Mouse (Mus musculus) heart, postnatal 0 days (tissue): ENCODE measurements at regions not wholly inside any gene's neighbourhood (a gene's known extent, or its start where the extent isn't known, plus 50 kb on each side); places are given as distances from the start of the nearest gene placed in this dataset.
A peak's percentile ranks its signal among the peaks of the same experiment; 100 is the strongest.

ENCODE experiments used
- ATAC-seq: fragments of 200-750 bp; cut with Nextera tagmentation; 2 replicates; pipeline ENCODE4 v1.8.0; 2017; ENCODE audit warnings: low read depth, moderate number of reproducible peaks, moderate library complexity; ENCODE audit not compliant: insufficient read depth
- DNase-seq: peaks from one replicate; pipeline ENCODE4 v3.0.0-alpha.2; 2016; ENCODE audit warnings: low spot score
- H3K27ac ChIP-seq: fragments of 300-500 bp; sonication (generic); 2 replicates; pipeline ENCODE4 v1.5.1; 2014; ENCODE audit warnings: low read depth, mild to moderate bottlenecking
- H3K27me3 ChIP-seq: fragments of 300-500 bp; sonication (generic); 2 replicates; pipeline ENCODE4 v1.6.1; 2014; ENCODE audit warnings: low read length, mixed read lengths; ENCODE audit not compliant: control insufficient read depth, insufficient read depth
- H3K36me3 ChIP-seq: fragments of 300-500 bp; sonication (generic); replicated peaks from 2 replicates; pipeline ENCODE4 v1.6.1; 2014; ENCODE audit warnings: low read length, mixed read lengths; ENCODE audit not compliant: control insufficient read depth, insufficient read depth
- H3K4me1 ChIP-seq: fragments of 300-500 bp; sonication (generic); 2 replicates; pipeline ENCODE4 v1.6.1; 2014; ENCODE audit warnings: antibody characterized with exemption; ENCODE audit not compliant: control insufficient read depth, insufficient read depth
- H3K4me2 ChIP-seq: fragments of 300-500 bp; sonication (generic); 2 replicates; pipeline ENCODE4 v1.6.1; 2014; ENCODE audit warnings: low read depth, mild to moderate bottlenecking, low read length, moderate library complexity
- H3K4me3 ChIP-seq: fragments of 300-500 bp; sonication (generic); 2 replicates; pipeline ENCODE4 v1.5.1; 2014; ENCODE audit warnings: low read depth, low read length
- H3K9ac ChIP-seq: fragments of 300-500 bp; sonication (generic); replicated peaks from 2 replicates; pipeline ENCODE4 v1.6.1; 2014; ENCODE audit warnings: low read depth, low read length, mixed read lengths
- H3K9me3 ChIP-seq: fragments of 300-500 bp; sonication (generic); replicated peaks from 2 replicates; pipeline ENCODE4 v1.6.1; 2016; ENCODE audit warnings: low read length; ENCODE audit not compliant: control insufficient read depth
- CTCF ChIP-seq: IDR thresholded peaks from 2 replicates; pipeline ENCODE4 v1.5.1; 2016; ENCODE audit warnings: antibody characterized with exemption, control low read depth, low read depth
- EP300 ChIP-seq: IDR thresholded peaks from 2 replicates; pipeline ENCODE4 v1.6.1; 2016; ENCODE audit warnings: antibody characterized with exemption, low read depth
- WGBS: fragments of 180-500 bp; shearing (Covaris S2); extraction: QIAGEN DNeasy Blood & Tissue Kit; methylation state at CpG from one replicate; pipeline ENCODE4 v1.1.7; 2014; 5-methylcytosine and 5-hydroxymethylcytosine counted together

DNA sequence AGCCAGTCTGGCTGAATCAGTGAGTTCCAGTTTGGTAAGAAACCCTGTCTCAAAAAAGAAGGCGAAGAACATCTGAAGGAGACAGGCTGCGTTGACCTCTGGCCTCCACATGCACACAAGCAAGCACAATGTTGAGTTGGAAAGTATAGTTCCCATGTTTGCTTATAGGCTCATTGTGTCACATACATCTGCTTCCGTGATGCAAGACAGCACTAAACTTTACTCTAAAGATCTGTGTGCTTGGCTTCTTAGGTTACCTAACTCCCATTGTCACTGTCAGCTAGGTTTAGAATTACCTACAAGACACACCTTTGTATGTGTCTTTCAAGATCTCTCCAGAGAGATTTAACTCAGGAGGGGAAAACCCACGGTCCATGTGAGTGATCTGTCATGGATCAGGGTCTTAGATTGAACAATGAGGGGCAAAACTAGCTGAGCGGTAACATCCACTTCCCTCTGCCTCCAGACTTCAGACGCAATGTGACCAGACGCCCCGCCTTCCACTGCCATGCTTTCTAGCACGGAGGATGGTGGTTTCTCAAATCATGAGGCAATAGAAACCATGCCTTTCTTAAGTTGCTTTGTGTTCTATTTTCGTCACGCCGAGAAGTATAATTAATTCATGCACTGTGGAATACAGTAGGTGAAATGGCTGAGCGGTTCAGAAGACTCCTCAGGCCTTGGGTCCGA is 130.1 kb upstream of the Egln3 start:
- no peak overlapping the region for H3K4me2 ChIP-seq
- DNase-seq: no peak
- no peaks in the 10 kb centered on the region for H3K27me3 ChIP-seq
- TF ChIP-seq CTCF (no peak), EP300 (no peak)
- H3K36me3 ChIP-seq: no peaks in the 10 kb centered on the region
- H3K27ac ChIP-seq: no peak overlapping the region
- H3K9ac ChIP-seq: no peak overlapping the region
- WGBS: 91% methylated on average over 14 of the region's 14 CpGs
- H3K9me3 ChIP-seq: no peaks in the 10 kb centered on the region
- H3K4me1 ChIP-seq: no peaks in the 10 kb centered on the region; the same call in 1 of the 2 replicates
- H3K4me3 ChIP-seq: no peak overlapping the region
- no peak for ATAC-seq

DNA sequence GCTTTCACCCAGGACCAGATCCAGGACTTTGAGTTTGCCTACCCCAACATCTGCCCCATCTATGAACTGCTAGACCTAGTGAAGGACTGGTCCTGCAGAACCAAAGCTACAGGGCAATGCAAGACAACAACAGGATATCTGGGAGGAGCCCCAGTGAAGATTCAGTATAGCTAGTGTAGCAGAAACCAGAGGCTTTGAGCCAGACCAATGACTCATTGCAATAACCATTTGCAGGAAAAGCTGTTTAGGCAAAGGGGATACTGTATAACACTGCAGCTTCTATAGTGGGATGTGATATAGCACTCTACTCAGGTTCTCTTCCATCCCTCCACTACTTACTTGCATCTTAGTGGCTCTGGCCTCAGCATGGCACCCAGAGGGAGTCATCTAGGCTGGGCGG is 123.8 kb upstream of the Egln3 start:
- Histone ChIP-seq H3K9me3 (no peaks in the 10 kb centered on the region), H3K4me2 (no peak overlapping the region), H3K27ac (no peak overlapping the region), H3K4me3 (no peak overlapping the region), H3K4me1 (no peaks in the 10 kb centered on the region), H3K36me3 (no peaks in the 10 kb centered on the region), H3K27me3 (no peaks in the 10 kb centered on the region), H3K9ac (no peak overlapping the region)
- ATAC-seq (no peak), DNase-seq (no peak)
- WGBS: 47% methylated on average over 1 of the region's 1 CpGs
- TF ChIP-seq CTCF (no peak), EP300 (no peak)

DNA sequence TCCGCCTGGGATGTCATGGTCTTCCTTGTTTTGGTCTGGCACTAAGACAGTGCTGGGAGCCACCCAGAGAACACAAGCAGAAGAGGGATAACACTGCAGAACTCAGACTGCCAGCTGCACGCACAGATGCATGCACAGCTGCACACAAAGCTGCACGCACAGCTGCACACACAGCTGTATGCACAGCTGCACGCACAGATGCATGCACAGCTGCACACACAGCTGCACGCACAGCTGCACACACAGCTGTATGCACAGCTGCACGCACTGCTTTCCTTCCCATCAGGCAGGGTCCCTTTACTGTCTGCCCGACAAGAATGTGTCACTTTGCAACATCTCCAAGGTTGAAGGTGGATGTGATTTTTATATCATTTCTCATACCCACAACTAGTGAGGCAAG is 122.9 kb upstream of the Egln3 start:
- Histone ChIP-seq H3K27ac (no peak overlapping the region), H3K4me1 (no peaks in the 10 kb centered on the region), H3K4me2 (no peak overlapping the region), H3K9me3 (no peaks in the 10 kb centered on the region), H3K36me3 (no peaks in the 10 kb centered on the region), H3K9ac (no peak overlapping the region), H3K4me3 (no peak overlapping the region), H3K27me3 (no peaks in the 10 kb centered on the region)
- WGBS: 77% methylated on average over 7 of the region's 7 CpGs
- no peak for ATAC-seq
- DNase-seq: no peak
- TF ChIP-seq CTCF (no peak), EP300 (no peak)

DNA sequence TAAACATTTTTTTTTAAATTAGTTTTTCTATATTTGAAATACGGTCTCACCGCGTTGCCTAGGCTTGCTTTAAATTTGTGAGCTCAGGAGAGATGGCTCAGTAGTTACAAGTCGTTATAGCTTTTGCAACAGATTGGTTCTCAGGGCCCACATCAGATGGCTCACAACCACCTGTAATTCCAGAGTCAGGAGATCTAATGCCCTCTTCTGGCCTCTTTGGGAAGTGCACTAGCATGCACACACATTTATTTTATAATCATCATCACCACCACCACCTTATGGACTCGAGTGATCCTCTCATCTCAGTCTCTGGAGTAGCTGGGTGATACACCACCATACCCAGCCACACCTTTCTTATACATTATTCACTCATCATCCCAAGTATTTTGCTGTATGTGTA is 116.9 kb upstream of the Egln3 start:
- H3K36me3 ChIP-seq: no peaks in the 10 kb centered on the region
- DNase-seq (no peak), ATAC-seq (no peak)
- no peak overlapping the region for H3K4me3 ChIP-seq
- H3K4me2 ChIP-seq: no peak overlapping the region
- H3K27ac ChIP-seq: no peak overlapping the region
- 89% methylated on average over 5 of the region's 5 CpGs for WGBS
- no peaks in the 10 kb centered on the region for H3K9me3 ChIP-seq
- TF ChIP-seq EP300 (no peak), CTCF (no peak; the same call in 1 of the 2 replicates)
- H3K9ac ChIP-seq: no peak overlapping the region
- H3K27me3 ChIP-seq: no peaks in the 10 kb centered on the region
- H3K4me1 ChIP-seq: peaks cover 10% of the 10 kb centered on the region

DNA sequence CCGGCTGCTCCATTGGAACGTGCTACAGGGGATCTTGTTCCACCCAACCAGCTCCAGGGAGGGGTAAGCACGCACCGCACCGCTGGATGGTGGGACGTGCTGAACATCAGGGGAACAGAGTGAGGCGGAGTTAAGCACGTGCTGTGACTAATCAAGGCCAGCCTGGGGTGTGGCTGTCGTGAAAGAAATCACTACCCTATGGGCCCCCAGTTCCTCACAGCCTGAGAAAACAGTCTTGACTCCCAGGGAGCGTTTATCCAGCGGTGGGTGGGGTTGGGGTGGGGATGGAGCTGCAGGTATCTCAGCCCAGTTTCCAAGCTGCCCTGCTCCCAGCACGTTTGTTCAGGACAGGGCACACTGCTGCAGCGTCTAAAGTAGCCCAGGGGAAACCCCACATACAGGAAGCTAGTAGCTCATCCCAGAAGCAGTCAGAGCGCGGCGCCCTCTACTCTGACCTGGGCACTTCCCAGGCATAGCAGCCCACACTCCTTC is 113.4 kb upstream of the Egln3 start:
- TF ChIP-seq CTCF (0 out of 2 replicates have a peak, but pooled peaks have one; percentile 8), EP300 (no peak)
- peak overlapping the region; percentile 60 for H3K4me2 ChIP-seq
- ATAC-seq: peak; percentile 86
- H3K36me3 ChIP-seq: no peaks in the 10 kb centered on the region
- peaks cover 20% of the 10 kb centered on the region for H3K4me1 ChIP-seq
- peak overlapping the region; percentile 11 for H3K4me3 ChIP-seq
- H3K9ac ChIP-seq: peak overlapping the region; percentile 12; the same call in 1 of the 2 replicates
- no peaks in the 10 kb centered on the region for H3K27me3 ChIP-seq
- no peaks in the 10 kb centered on the region for H3K9me3 ChIP-seq
- 1% methylated on average over 16 of the region's 16 CpGs for WGBS
- peak overlapping the region; percentile 80 for H3K27ac ChIP-seq
- DNase-seq: peak; percentile 75
